Mouse (Mus musculus) neutrophil, adult 5-6 weeks (primary cell): ENCODE data around the gene Bpifa2. TPM values are rescaled to one million over a fixed set of nuclear protein-coding genes. Genes with fewer than 3 reads are reported as not detected.

ENCODE experiments used
- total RNA-seq: library from RNA; stranded (forward); fragments of 200-1000 nt; gene quantifications from 2 replicates; pipeline ENCODE4 v1.2.3, GENCODE M21; 2017

Bpifa2 gene
- total RNA-seq, 1 experiment from 2014 or later: not detected

Other genes with a start within 250 kb of the Bpifa2 start
- gene Efcab8, start 228.3 kb upstream of the Bpifa2 start, total RNA-seq: 0.25 and 1.9 TPM in 2 replicates
- gene Sun5, start 137.2 kb upstream of the Bpifa2 start, total RNA-seq: not detected in 2 replicates
- gene Bpifb2, start 133.2 kb upstream of the Bpifa2 start, total RNA-seq: not detected in 2 replicates
- 0.74 TPM in 1 of 2 replicates, not detected in the other for gene Bpifb6, start 107.9 kb upstream of the Bpifa2 start, total RNA-seq
- gene Bpifb3, start 90.0 kb upstream of the Bpifa2 start, total RNA-seq: not detected in 2 replicates
- gene Bpifb4, start 70.1 kb upstream of the Bpifa2 start, total RNA-seq: not detected in 2 replicates
- not detected in 2 replicates for gene Bpifa6, start 33.3 kb upstream of the Bpifa2 start, total RNA-seq
- not detected in 2 replicates for gene Bpifa3, start 122.1 kb downstream of the Bpifa2 start, total RNA-seq
- not detected in 2 replicates for gene Bpifa1, start 134.6 kb downstream of the Bpifa2 start, total RNA-seq
- gene Bpifa5, start 154.3 kb downstream of the Bpifa2 start, total RNA-seq: not detected in 2 replicates
- not detected in 2 replicates for gene Bpifb1, start 182.6 kb downstream of the Bpifa2 start, total RNA-seq
- not detected in 2 replicates for gene Bpifb5, start 215.5 kb downstream of the Bpifa2 start, total RNA-seq
- gene Bpifb9a, start 249.6 kb downstream of the Bpifa2 start, total RNA-seq: not detected in 2 replicates